Mouse (Mus musculus) left cerebral cortex, postnatal 10 days (tissue): Measurements from ENCODE around the gene Gsk3a. TPM values are rescaled to one million over a fixed set of nuclear protein-coding genes. Genes with fewer than 3 reads are reported as not detected.

ENCODE experiments used
- microRNA-seq: library from miRNA; unstranded; fragments of <30 nt; microRNA quantifications from one replicate; pipeline ENCODE4 v1.2.0, GENCODE M21; 2022
- total RNA-seq, 2 experiments: library from RNA; stranded (reverse); gene quantifications; 2 replicates each; pipeline ENCODE4 v1.2.3; 2021

Gene Gsk3a
- total RNA-seq, 2 experiments from 2014 or later, result 205 TPM

Small RNA genes lying within 50 kb of the gene (microRNA-seq; reads per million reads assigned to microRNA genes)
- gene Mir7048, result not detected

Other genes starting within 250 kb of the Gsk3a start
- 1,000 to 10,000 TPM; 2,078 to 2,206 TPM for gene Atp1a3, start 231.9 kb downstream of the Gsk3a start, total RNA-seq
- 100 to 1,000 TPM; 226 to 237 TPM for gene Grik5, start 165.5 kb downstream of the Gsk3a start, total RNA-seq
- gene Zfp574, start 165.3 kb downstream of the Gsk3a start, total RNA-seq, result 10 to 100 TPM; 26.0 to 27.1 TPM
- 10 to 100 TPM; 11.0 to 14.1 TPM for gene Pou2f2, start 58.1 kb downstream of the Gsk3a start, total RNA-seq
- gene Dedd2, start 17.2 kb downstream of the Gsk3a start, total RNA-seq, result 10 to 100 TPM; 22.7 to 23.8 TPM
- gene Zfp526, start 16.4 kb downstream of the Gsk3a start, total RNA-seq, result 1 to 10 TPM; 7.8 to 8.5 TPM
- gene Erf, start 12.9 kb upstream of the Gsk3a start, total RNA-seq, result 10 to 100 TPM; 47.7 to 55.1 TPM
- gene Cic, start 29.9 kb upstream of the Gsk3a start, total RNA-seq, result 100 to 1,000 TPM; 244 to 271 TPM
- gene Pafah1b3, start 60.1 kb upstream of the Gsk3a start, total RNA-seq, result 10 to 100 TPM; 64.1 to 67.5 TPM
- under 1 TPM in 1 of 2 experiments, not detected in 1; 0.28 TPM for gene Prr19, start 63.6 kb upstream of the Gsk3a start, total RNA-seq
- 10 to 100 TPM; 89.2 to 91.0 TPM for gene Tmem145, start 68.3 kb upstream of the Gsk3a start, total RNA-seq
- gene Megf8, start 79.3 kb upstream of the Gsk3a start, total RNA-seq, result 10 to 100 TPM; 90.4 to 91.8 TPM
- gene Cnfn, start 131.9 kb upstream of the Gsk3a start, total RNA-seq, result not detected
- 1 to 10 TPM; 6.9 to 7.8 TPM for gene Lipe, start 160.9 kb upstream of the Gsk3a start, total RNA-seq
- gene Cxcl17, start 175.0 kb upstream of the Gsk3a start, total RNA-seq, result not detected
- gene Ceacam1, start 239.8 kb upstream of the Gsk3a start, total RNA-seq, result 1 to 10 TPM; 1.1 to 1.8 TPM